Mouse (Mus musculus): ENCODE data around the gene Ccdc71. TPM values are rescaled to one million over a fixed set of nuclear protein-coding genes. Genes with fewer than 3 reads are reported as not detected.

Gene Ccdc71
- polyA plus RNA-seq, 1 experiment from 2014 or later: 43.9 TPM

- no peaks in the 10 kb centered on the region for H3K36me3 ChIP-seq (ENCODE audit: control insufficient read depth, insufficient read depth, low read length)
- no peaks in the 10 kb centered on the region for H3K27me3 ChIP-seq (replicated peaks; ENCODE audit: control insufficient read depth, insufficient read depth, low read length)
- no peaks in the 10 kb centered on the region for H3K4me1 ChIP-seq (replicated peaks; ENCODE audit: control insufficient read depth, insufficient read depth, low read length)
- WGBS: 89% methylated on average over 11 of the region's 11 CpGs
- no peak overlapping the region for H3K27ac ChIP-seq (ENCODE audit: low read depth)
- DNase-seq (ENCODE audit: low spot score) (no peak), ATAC-seq (replicated peaks; ENCODE audit: low FRiP score, low TSS enrichment, low read depth) (no peak)
- H3K9ac ChIP-seq (ENCODE audit: low read length): no peak overlapping the region
- H3K4me3 ChIP-seq (ENCODE audit: low read depth, low read length): no peak overlapping the region
- H3K9me3 ChIP-seq (ENCODE audit: control insufficient read depth, low read length): no peaks in the 10 kb centered on the region
- H3K4me2 ChIP-seq (ENCODE audit: low read length): no peak overlapping the region
Observed at GRCm38 (mm10) chr9:108441236-108441919, 18.9 kb upstream of the Ccdc71 start.

GRCm38 (mm10) chr9:108445125-108445524, 15.2 kb upstream of the Ccdc71 start:
- Histone ChIP-seq H3K9ac (ENCODE audit: low read length) (no peak overlapping the region), H3K9me3 (ENCODE audit: control insufficient read depth, low read length) (no peaks in the 10 kb centered on the region), H3K27me3 (replicated peaks; ENCODE audit: control insufficient read depth, insufficient read depth, low read length) (no peaks in the 10 kb centered on the region), H3K4me3 (ENCODE audit: low read depth, low read length) (no peak overlapping the region), H3K36me3 (ENCODE audit: control insufficient read depth, insufficient read depth, low read length) (peaks cover 12% of the 10 kb centered on the region), H3K27ac (ENCODE audit: low read depth) (no peak overlapping the region), H3K4me1 (replicated peaks; ENCODE audit: control insufficient read depth, insufficient read depth, low read length) (peaks cover 10% of the 10 kb centered on the region), H3K4me2 (ENCODE audit: low read length) (no peak overlapping the region)
- 60% methylated on average over 9 of the region's 9 CpGs for WGBS
- no peak for DNase-seq (ENCODE audit: low spot score)
- no peak for ATAC-seq (replicated peaks; ENCODE audit: low FRiP score, low TSS enrichment, low read depth)

GRCm38 (mm10) chr9:108449860-108450259, 10.5 kb upstream of the Ccdc71 start:
- H3K27ac ChIP-seq (ENCODE audit: low read depth): peak overlapping the region; percentile 71; the same call in 1 of the 2 replicates
- peaks cover 12% of the 10 kb centered on the region for H3K36me3 ChIP-seq (ENCODE audit: control insufficient read depth, insufficient read depth, low read length)
- DNase-seq (ENCODE audit: low spot score) (peak; percentile 66), ATAC-seq (replicated peaks; ENCODE audit: low FRiP score, low TSS enrichment, low read depth) (0 out of 2 replicates have a peak, but pooled peaks have one; percentile 2)
- no peak overlapping the region for H3K9ac ChIP-seq (ENCODE audit: low read length)
- H3K4me3 ChIP-seq (ENCODE audit: low read depth, low read length): peak overlapping the region; percentile 59
- no peaks in the 10 kb centered on the region for H3K9me3 ChIP-seq (ENCODE audit: control insufficient read depth, low read length)
- no peaks in the 10 kb centered on the region for H3K27me3 ChIP-seq (replicated peaks; ENCODE audit: control insufficient read depth, insufficient read depth, low read length)
- peak overlapping the region; percentile 89 for H3K4me2 ChIP-seq (ENCODE audit: low read length)
- H3K4me1 ChIP-seq (replicated peaks; ENCODE audit: control insufficient read depth, insufficient read depth, low read length): peaks cover 34% of the 10 kb centered on the region
- WGBS: 52% methylated on average over 4 of the region's 4 CpGs

- Histone ChIP-seq H3K27ac (ENCODE audit: low read depth) (peak overlapping the region; percentile 71), H3K9me3 (ENCODE audit: control insufficient read depth, low read length) (no peaks in the 10 kb centered on the region), H3K27me3 (replicated peaks; ENCODE audit: control insufficient read depth, insufficient read depth, low read length) (no peaks in the 10 kb centered on the region), H3K9ac (ENCODE audit: low read length) (peak overlapping the region; percentile 60), H3K36me3 (ENCODE audit: control insufficient read depth, insufficient read depth, low read length) (peaks cover 12% of the 10 kb centered on the region), H3K4me2 (ENCODE audit: low read length) (peak overlapping the region; percentile 89), H3K4me1 (replicated peaks; ENCODE audit: control insufficient read depth, insufficient read depth, low read length) (peaks cover 34% of the 10 kb centered on the region), H3K4me3 (ENCODE audit: low read depth, low read length) (peak overlapping the region; percentile 59)
- DNase-seq (ENCODE audit: low spot score): peak; percentile 78
- ATAC-seq (replicated peaks; ENCODE audit: low FRiP score, low TSS enrichment, low read depth): peak; percentile 45
- 57% methylated on average over 21 of the region's 21 CpGs for WGBS
Observed at GRCm38 (mm10) chr9:108450292-108451169, 9.8 kb upstream of the Ccdc71 start.

DNA sequence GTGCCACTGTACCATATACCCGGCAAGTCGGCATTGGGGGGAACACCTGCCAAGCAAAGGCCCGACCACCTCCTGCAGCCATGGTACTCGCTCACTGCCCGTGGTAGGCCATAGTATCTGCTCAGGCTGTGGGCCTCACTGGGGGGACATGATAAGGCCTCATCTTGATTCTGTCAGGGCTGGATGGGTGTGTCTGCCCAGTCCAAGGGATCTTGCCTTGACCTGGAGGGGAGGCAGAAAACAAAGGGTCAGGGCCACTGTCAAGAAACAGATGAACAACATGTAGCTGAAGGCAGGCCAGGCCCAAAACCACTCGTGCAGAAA, 9.2 kb upstream of the Ccdc71 start:
- ATAC-seq (replicated peaks; ENCODE audit: low FRiP score, low TSS enrichment, low read depth): no peak
- peak overlapping the region; percentile 59 for H3K4me3 ChIP-seq (ENCODE audit: low read depth, low read length)

GRCm38 (mm10) chr9:108451519-108452160, 8.7 kb upstream of the Ccdc71 start:
- 46% methylated on average over 6 of the region's 6 CpGs for WGBS
- peaks cover 12% of the 10 kb centered on the region for H3K36me3 ChIP-seq (ENCODE audit: control insufficient read depth, insufficient read depth, low read length)
- H3K9me3 ChIP-seq (ENCODE audit: control insufficient read depth, low read length): no peaks in the 10 kb centered on the region
- DNase-seq (ENCODE audit: low spot score): peak; percentile 59
- no peaks in the 10 kb centered on the region for H3K27me3 ChIP-seq (replicated peaks; ENCODE audit: control insufficient read depth, insufficient read depth, low read length)
- H3K9ac ChIP-seq (ENCODE audit: low read length): peak overlapping the region; percentile 60
- peak overlapping the region; percentile 89 for H3K4me2 ChIP-seq (ENCODE audit: low read length)
- H3K4me1 ChIP-seq (replicated peaks; ENCODE audit: control insufficient read depth, insufficient read depth, low read length): peaks cover 34% of the 10 kb centered on the region
- H3K4me3 ChIP-seq (ENCODE audit: low read depth, low read length): peak overlapping the region; percentile 59
- H3K27ac ChIP-seq (ENCODE audit: low read depth): peak overlapping the region; percentile 92
- no peak for ATAC-seq (replicated peaks; ENCODE audit: low FRiP score, low TSS enrichment, low read depth)

More for the DNA sequence above, 9.2 kb upstream of the Ccdc71 start:
- H3K4me2 ChIP-seq (ENCODE audit: low read length): peak overlapping the region; percentile 89
- H3K27ac ChIP-seq (ENCODE audit: low read depth): peak overlapping the region; percentile 71
- H3K9me3 ChIP-seq (ENCODE audit: control insufficient read depth, low read length): no peaks in the 10 kb centered on the region
- H3K27me3 ChIP-seq (replicated peaks; ENCODE audit: control insufficient read depth, insufficient read depth, low read length): no peaks in the 10 kb centered on the region
- peaks cover 12% of the 10 kb centered on the region for H3K36me3 ChIP-seq (ENCODE audit: control insufficient read depth, insufficient read depth, low read length)
- peaks cover 34% of the 10 kb centered on the region for H3K4me1 ChIP-seq (replicated peaks; ENCODE audit: control insufficient read depth, insufficient read depth, low read length)
- H3K9ac ChIP-seq (ENCODE audit: low read length): peak overlapping the region; percentile 60
- 88% methylated on average over 6 of the region's 6 CpGs for WGBS
- no peak for DNase-seq (ENCODE audit: low spot score)

DNA sequence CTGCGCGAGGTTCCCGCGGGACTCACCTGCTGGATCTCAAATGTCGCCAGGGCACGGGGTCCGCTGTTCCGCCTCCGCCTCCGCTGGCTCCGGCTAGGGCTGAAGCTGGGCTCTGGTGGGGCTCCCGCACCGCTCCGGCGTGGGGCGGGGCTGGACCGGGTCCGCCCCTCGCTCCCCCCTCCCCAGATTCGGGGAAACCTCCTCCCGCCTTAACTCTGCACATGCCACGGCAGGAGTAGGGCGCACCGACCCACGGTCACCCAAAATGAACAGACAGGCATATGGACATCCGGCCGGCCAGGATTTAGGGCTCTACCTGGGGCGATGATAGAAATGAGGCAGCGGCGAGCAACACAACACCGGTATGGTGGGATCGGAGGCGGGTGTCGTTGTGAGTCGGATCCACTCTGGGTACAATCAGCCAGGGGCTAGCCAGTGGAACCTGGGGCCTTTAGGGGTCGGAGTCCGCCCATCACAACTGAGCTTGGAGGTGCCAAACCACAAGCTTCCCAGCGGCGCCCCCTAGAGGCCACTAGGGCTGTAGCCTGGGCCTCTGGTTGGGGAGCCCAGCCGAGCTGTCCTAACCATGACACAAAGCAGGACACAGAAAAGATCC, 7.9 kb upstream of the Ccdc71 start:
- Histone ChIP-seq H3K9ac (ENCODE audit: low read length) (peak overlapping the region; percentile 60), H3K4me2 (ENCODE audit: low read length) (peak overlapping the region; percentile 89), H3K4me3 (ENCODE audit: low read depth, low read length) (peak overlapping the region; percentile 59), H3K4me1 (replicated peaks; ENCODE audit: control insufficient read depth, insufficient read depth, low read length) (peaks cover 34% of the 10 kb centered on the region), H3K36me3 (ENCODE audit: control insufficient read depth, insufficient read depth, low read length) (peaks cover 12% of the 10 kb centered on the region), H3K27ac (ENCODE audit: low read depth) (peak overlapping the region; percentile 92), H3K9me3 (ENCODE audit: control insufficient read depth, low read length) (no peaks in the 10 kb centered on the region), H3K27me3 (replicated peaks; ENCODE audit: control insufficient read depth, insufficient read depth, low read length) (no peaks in the 10 kb centered on the region)
- ATAC-seq (replicated peaks; ENCODE audit: low FRiP score, low TSS enrichment, low read depth): peak; percentile 87
- peak; percentile 98 for DNase-seq (ENCODE audit: low spot score)
- WGBS: under 1% methylated on average over 40 of the region's 40 CpGs

GRCm38 (mm10) chr9:108452911-108453310, 7.4 kb upstream of the Ccdc71 start:
- Histone ChIP-seq H3K4me3 (ENCODE audit: low read depth, low read length) (peak overlapping the region; percentile 59), H3K4me2 (ENCODE audit: low read length) (peak overlapping the region; percentile 89), H3K4me1 (replicated peaks; ENCODE audit: control insufficient read depth, insufficient read depth, low read length) (peaks cover 34% of the 10 kb centered on the region), H3K9me3 (ENCODE audit: control insufficient read depth, low read length) (no peaks in the 10 kb centered on the region), H3K27ac (ENCODE audit: low read depth) (peak overlapping the region; percentile 92), H3K27me3 (replicated peaks; ENCODE audit: control insufficient read depth, insufficient read depth, low read length) (no peaks in the 10 kb centered on the region), H3K9ac (ENCODE audit: low read length) (peak overlapping the region; percentile 60), H3K36me3 (ENCODE audit: control insufficient read depth, insufficient read depth, low read length) (peaks cover 9% of the 10 kb centered on the region)
- ATAC-seq (replicated peaks; ENCODE audit: low FRiP score, low TSS enrichment, low read depth) (peak; percentile 38), DNase-seq (ENCODE audit: low spot score) (no peak)
- WGBS: 28% methylated on average over 6 of the region's 6 CpGs

All from intestine, embryonic 14.5 days (tissue).